Mouse (Mus musculus): ENCODE measurements around the gene Asz1.

Gene Asz1

GRCm38 (mm10) chr6:18108934-18109333 is at the start of gene Asz1:
TSS of gene Asz1 (minus strand) at chr6:18109061.
- no peak for DNase-seq (ENCODE audit: low read depth, low spot score)

DNA sequence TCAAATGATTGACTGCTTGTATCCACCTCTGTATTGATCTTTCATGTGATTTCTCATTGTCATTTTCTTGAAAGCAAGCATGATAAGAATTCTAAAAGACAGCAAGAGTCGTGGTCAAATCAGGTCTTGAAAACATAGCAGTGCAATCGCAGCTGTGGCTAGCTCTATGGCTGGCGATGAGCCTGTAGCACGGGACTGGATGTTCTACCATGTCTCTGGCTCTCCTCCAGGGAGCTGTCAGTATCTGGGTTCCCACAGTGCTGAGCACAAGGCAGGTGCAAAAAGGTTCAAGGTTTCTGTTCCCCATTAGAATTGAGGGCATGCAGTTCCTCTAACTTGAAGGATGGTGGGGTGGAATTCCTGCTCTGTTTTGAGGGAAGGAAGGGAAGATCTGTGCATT is 44.2 kb upstream of the Asz1 start:
- DNase-seq (ENCODE audit: low read depth, low spot score), result no peak

DNA sequence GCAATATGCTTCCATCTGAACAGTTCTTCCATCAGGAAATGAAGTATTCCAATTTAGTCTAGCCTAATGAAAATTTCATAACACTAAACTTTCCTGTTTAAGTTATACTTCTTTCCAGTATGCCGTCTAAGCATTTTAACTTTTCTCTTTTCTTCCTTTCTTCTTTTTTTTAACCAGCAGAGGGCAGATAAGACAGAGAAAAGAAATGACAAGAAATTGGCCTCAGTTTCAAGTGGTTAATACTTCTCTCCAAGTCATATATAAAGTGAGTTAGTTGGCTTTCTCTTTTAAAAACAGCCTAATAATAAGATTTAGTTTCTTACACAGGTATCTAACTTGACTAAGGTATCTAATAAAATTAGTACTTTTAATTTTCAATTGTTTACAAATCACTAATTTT is 26.4 kb upstream of the Asz1 start:
- no peak for DNase-seq (ENCODE audit: low read depth, low spot score)

GRCm38 (mm10) chr6:18128059-18128458 is 19.2 kb upstream of the Asz1 start:
- DNase-seq (ENCODE audit: low read depth, low spot score), result no peak

GRCm38 (mm10) chr6:18127206-18127983 is 18.5 kb upstream of the Asz1 start:
- no peak for DNase-seq (ENCODE audit: low read depth, low spot score)

DNA sequence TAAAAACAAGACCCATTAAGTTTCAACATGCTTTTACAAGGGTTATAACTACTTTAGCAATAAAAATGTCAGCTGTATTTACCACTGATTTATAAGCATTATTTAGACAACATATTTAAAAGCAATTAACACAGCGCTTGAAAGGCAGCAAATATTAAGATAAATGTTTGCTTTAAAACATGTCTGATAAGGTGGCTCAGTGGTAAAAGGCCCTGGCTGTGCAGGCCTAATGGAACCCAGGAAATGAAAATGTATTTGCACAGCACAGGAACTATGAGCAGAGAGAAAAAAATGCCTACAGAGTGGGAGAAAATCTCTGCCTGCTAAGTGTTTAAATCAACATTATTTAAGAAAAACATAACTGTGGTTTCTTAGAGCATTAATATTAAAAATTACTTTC is 12.0 kb downstream of the Asz1 start:
- DNase-seq (ENCODE audit: low read depth, low spot score), result no peak

DNA sequence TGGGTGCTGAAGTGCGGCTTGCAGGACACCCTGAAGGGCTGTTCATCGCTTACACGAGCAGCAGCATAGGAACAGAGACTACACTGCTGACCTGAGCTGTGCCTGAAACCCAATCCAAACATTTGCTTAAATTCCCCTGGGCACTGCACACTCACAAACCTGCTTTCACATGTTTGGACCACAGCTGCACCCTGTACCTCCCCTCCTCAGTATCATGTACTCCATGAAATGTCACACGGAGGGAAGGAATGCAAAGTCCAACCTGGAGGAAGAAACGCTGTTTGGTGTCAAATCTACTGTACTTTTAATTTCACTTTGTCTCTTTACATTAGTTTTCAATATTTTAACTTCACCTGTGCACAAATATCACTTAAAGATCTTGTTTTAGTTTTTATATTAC is 19.8 kb downstream of the Asz1 start:
- DNase-seq (ENCODE audit: low read depth, low spot score), result no peak

GRCm38 (mm10) chr6:18087160-18087804 is 21.6 kb downstream of the Asz1 start:
- DNase-seq (ENCODE audit: low read depth, low spot score), result no peak

DNA sequence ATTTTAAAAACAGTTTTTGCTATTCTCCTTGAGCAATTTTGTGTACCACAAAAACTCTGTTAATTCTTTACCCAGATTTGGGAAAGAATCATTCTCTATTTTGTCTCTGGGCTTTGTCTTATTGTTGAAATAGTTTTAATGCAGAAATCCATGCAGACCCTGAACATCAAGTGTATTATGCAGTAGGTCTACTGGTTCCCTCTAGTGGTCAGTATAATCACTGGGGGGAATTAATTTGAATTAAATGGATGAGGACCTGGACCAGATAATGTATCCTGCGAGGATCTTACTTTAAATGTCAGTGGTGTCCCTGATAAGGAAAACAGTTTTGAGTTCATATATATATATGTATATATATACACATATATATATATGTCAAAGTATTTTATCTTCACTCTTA is 30.2 kb downstream of the Asz1 start:
- peak; percentile 40 for DNase-seq (ENCODE audit: low read depth, low spot score)

DNA sequence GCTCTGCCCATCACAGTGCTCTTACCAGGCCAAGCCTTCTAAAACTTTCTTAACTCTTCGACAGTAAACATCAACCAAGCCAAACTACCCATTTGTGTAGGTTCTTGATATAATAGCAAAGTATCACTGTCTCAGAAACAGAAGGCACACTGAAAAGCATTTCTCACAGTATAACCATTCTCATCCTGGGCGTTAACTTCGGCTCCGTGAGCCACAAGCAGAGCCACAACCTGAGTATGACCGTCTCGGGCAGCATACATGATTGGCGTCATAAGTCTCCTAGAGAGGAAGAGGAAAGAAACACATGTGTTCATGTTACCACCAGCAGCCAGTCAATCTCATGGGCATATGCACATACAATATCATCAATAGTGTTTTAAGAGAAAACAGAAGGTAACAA is 31.9 kb downstream of the Asz1 start:
- DNase-seq (ENCODE audit: low read depth, low spot score), result no peak

DNA sequence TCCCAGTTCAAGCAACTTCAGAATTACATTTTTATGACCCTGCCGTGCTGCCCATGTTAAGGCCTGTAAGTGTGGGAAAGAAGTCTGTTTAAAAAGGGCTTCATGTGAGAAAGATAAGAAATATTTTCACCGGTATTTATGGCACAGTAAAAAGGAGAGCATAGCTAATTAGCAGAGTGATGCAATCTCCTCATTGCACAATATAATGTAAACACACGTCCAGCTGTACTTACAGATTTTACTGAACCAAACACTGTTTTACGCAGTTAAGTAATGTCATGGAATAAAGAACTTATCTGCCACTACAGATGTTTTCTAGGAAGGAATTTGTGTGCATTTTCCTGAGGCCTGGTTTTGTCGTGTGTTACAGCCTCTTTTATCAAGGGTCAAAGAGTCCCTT is 32.3 kb downstream of the Asz1 start:
- DNase-seq (ENCODE audit: low read depth, low spot score), result no peak

DNA sequence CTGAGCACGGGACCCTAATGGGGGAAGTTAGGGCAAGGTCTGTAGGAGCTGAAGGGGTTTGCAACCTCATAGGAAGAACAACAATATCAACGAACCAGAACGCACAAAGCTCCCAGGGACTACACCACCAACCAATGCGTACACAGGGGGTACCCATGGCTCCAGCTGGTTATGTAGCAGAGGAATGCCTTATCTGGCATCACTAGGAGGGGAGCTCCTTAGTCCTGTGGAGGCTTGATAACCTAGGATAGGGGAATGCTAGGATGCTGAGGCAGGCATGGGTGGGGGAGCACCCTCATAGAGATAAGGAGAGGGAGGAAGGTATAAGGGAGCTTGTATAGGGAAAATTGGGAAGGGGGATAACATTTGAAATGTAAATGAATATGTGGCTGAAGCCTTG is 51.0 kb downstream of the Asz1 start:
- DNase-seq (ENCODE audit: low read depth, low spot score), result no peak

DNA sequence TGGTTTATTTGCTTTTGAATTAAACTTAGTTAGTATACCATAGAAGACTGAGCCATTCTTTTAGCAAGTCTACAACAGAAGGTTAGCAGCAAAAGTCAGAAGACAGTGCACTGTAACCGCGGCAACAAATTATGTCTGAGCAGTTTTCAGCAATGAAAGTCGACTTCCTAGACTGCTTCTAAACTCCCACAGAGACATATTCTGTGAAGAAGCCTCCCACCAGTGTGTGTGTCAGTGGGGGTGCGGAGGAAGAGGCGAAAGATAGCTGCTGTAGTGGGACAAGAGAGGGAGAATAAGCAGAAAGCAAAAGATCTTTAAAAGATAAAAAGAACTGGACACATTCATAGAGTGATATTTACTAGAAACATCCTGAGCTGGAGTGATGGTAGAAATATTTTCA is 57.2 kb downstream of the Asz1 start:
- no peak for DNase-seq (ENCODE audit: low read depth, low spot score)

DNA sequence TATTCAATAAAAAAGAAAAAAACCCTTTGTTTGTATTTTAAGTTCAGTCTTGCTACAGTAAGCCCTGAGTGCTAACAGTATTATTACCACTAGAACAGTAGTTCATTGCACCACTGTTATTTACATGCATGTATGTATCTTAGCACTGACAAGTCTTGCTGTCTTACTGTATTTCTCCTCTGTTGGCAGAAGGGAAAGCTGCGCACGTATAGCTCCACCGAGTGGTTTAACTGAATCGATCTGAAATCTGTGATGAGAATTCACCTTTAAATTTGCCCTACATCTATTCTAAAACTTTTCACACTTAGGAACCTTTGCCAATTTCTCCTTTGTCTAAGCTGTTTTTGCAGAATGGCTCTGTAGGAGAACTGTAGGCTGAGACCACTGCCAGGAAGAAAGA is 64.6 kb downstream of the Asz1 start:
- no peak for DNase-seq (ENCODE audit: low read depth, low spot score)

- DNase-seq (ENCODE audit: low read depth, low spot score), result no peak
Measured at GRCm38 (mm10) chr6:18043172-18043571, 65.7 kb downstream of the Asz1 start.

DNA sequence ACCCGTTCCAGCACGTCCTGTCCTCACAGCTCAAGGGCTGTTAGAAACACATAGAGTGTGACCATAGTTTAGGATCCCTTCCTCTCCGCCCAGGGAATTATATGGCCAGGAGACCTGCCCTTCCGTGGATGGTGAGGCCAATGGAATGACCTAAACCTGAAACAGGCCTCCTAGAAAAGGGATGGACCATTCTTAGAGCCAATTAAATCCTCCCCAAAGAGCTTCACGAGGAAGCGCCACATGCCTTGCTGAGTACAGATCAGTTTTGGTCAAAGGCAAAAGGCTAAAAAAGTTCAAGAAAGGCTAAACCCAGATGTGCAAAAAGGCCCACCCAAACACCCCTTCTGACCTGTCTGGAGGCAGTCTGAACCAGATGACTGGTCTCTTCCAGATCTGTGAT is 76.6 kb downstream of the Asz1 start:
- no peak for DNase-seq (ENCODE audit: low read depth, low spot score)

DNA sequence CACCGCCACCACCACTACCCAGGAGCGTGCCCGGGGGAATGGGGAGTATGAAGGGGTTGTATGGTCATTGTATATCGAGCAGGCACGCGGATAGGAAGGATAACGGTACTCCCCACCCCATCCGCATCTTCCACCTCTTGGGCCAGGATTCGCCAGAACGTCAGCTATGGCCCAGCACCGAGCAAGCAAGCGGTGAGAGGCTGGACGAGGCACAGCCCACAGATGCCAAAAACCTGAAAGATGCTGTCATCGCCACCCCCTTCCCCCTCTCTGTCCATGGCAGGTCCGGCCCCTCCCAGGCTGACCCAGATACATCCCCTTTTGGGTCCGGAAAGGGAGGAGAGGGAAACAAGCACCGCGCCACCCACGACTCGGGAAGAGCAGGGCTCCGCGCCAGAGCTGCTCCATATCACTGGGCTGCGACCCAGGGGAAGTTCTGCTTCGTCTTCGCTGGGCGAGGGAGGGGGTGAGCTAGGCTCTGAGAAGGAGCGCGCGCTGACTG is 77.3 kb downstream of the Asz1 start:
- no peak for DNase-seq (ENCODE audit: low read depth, low spot score)

DNA sequence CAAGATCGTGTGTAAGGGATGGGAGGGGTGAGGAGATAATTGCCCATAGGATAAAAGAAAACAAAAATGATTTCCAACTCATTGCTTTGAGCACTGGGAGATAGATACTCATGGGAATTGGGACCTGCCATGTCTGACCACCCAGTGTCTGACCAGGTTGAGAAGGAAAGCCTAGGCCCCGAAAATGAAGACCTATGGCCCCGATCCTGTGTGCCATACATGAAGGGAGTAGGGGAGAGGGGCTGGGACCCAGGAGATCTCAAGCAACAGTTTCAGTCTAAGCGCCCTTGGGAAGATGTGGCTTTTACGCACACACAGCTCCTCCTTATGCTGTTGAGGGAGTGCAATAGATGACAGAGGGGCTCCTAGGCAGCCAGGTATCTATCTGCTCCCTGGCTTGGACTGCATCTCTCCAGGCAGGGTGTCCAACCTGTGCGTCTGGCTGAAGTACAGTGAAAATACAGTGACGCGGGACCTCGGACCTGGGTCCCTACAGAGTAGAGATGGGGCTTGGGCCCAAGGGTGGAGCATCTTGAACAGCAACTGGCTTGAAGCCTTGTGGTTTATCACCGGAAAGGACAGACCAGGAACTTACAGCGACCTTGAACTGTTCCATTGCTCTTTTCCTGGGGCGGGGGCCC is 77.9 kb downstream of the Asz1 start:
- no peak for DNase-seq (ENCODE audit: low read depth, low spot score)

DNA sequence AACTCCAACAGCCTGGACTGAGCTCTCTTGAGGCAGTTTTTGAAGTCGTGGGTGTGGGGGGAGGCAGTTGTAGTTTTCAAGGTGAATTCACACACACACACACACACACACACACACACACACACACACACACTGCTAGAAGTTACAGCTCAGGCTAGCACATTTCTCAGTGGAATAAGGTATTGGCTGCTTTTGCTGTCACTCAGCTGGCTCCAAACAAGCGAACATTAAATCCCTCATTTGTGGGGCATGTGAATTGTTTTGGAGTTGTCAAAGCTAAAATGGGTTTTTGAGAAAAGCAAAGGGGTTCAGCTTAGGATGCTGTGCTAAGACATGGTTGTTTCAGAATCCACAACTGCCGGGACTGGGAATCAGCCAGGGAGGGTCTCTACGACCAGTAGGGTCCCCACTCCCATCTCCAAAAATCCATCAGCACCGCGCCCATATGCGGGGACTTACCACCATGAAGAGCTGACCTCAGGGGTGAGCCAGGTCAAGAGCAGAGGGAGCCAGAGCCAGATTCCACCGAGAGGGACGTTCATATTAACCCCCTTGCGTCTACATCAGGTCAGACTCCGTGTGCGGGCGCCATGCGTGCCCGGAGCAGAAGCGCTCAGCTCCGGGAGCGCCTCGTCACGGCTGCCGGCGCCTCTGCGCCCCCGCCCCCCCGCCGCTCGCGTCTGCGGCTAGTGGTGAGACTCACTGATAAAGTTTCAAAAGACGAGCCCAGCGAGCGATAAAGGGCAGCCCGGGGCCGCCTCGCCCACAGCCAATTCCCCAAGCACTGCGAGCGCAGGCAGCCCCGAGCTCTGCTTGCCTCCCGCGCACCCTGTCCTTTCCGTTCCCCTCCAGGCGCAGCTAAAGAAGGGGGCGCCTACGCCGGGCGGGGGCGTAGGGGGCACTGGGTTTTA is 78.9 kb downstream of the Asz1 start, which contains the start of gene Wnt2:
TSS of gene Wnt2 (minus strand) at position 840 of the 911 bp plus-strand sequence.
- DNase-seq (ENCODE audit: low read depth, low spot score), result no peak

DNA sequence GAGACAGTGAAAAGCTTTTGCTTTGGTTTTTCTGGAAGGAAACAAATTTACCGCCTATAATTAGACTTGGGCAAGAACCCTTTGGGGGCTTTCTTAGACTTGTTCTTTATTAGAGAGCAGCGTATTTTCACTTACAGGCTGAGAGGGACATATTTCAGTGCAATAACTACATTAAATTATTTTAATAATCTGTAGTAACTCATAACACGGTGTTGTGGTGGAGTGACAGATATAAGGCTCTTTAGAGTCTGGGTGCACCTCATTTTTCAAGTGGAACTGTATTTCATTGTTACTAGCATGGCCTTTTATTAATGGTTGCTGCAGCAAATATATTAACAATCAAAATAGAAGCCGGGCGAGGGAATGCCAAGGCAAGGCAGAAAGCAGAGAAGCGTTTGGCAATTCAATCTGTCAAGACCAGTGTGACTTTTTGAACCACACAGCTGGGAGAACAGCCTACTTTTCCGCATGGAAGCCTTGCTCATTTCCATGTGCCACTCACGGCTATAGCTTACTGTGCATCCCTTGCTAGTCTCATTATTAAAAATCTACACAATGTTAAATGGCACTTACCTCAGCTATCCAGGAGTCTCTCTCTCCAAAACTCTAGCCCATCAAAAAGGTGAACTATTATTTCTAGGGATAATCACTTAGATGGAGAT is 84.6 kb downstream of the Asz1 start:
- no peak for DNase-seq (ENCODE audit: low read depth, low spot score)

DNA sequence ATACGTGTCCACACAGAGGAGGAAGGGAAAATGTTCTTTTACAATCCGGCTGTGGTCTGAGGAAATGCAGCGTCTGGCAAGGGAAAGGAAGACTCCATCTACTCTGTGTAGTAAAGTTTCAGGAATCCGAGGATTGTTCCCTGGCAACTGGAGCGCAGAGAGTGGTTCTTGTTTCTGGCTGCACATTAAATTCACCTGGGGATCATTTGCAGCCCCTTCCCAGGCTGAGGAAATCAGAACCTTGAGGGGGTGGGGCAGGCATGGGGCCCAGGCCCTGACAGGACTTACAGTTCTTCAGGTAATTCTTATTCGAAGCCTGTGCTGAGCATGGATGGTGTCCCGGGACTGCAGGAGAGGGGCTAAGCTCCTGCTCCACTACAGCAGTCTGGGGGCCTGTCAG is 95.5 kb downstream of the Asz1 start:
- DNase-seq (ENCODE audit: low read depth, low spot score), result no peak
